Mouse (Mus musculus) lung, postnatal 14 days (tissue): ENCODE measurements at regions not wholly inside any gene's neighbourhood (a gene's known extent, or its start where the extent isn't known, plus 50 kb on each side); places are given as distances from the start of the nearest gene placed in this dataset.
A peak's percentile ranks its signal among the peaks of the same experiment; 100 is the strongest.

Experiments used
- DNase-seq: peaks from one replicate; pipeline ENCODE4 v3.0.0; 2021

DNA sequence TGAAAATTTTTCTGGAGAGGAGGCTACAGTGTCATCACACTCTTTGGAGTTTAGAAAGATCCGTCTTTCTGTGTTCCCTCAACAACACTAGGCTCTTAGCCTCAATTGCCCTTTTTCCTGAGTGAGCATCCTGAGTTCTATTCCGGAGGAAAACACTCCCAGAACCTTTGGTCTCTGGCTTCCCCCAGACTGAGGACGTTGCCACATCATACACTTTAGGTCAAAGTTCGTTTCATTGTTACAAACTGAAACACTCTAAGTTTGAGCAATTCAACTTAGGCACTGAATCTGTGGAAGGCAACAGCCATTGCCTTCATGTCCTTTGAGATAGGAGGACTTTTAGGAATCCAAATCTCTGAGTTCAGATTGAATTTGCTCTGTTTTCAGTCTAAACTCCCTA, 85.0 kb downstream of the Arl4a start:
- no peak for DNase-seq

DNA sequence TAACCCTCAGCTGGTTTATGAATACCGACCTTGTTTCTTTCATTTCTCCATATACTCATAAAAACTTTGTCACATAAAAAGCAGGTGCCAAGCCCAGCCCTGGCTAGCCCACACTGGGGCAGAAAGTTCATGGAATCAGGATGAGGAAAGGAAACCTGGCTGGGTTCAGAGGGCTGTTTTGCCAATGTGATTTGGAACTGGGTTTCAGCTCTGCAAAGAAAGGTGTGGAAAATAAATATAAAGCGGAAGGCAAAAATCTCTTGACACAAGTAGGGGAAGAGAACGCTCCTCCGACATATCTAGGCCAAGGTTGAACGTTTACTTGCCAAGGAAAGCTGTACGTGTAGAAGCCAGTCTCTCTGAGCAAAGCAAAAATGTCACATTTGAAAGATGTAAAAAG, 85.9 kb downstream of the Arl4a start:
- no peak for DNase-seq

DNA sequence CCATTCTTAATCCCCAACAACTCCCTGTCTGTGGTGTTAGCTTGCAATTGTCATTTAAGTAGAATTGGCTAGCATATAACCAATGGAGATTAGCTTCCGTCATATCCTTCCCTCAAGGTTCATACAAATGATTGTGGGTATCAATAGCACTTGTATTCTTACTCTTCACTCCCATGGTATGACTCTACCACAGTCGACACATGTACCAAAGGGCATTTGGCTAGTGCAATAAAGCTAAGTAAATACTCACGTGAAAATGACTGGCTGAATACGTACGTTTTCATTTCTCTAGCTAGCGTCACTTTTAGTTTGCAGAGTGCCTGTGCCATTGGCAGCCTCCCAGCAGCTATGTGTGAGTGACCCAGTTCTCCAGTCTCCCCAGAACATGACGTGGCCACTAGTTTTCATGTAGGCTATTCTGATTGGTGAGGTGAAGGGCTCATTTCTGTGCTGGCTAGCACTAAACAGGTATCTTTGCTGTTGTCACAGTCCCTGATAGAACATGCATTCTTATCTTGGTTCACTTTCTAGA, 87.5 kb downstream of the Arl4a start:
- DNase-seq = peak; percentile 7

DNA sequence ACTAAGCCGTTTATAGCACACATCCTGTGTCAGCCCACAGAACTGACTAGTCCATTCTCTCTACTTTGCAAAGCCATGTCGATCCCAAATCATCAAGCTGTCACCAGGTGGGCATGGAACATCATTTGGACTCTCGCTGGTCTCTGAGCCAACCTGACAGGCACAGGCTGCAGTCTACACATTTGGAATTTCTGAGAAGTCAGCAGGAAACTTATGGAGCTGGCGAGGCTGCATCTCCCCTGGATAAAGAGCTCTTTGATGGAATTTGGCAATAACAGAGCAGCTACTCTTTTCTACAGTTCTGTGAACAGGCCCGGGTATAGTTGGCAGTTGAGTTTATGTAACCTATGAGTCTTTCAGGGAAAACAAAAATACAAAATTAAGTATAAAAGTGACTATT, 94.9 kb downstream of the Arl4a start:
- DNase-seq = no peak

DNA sequence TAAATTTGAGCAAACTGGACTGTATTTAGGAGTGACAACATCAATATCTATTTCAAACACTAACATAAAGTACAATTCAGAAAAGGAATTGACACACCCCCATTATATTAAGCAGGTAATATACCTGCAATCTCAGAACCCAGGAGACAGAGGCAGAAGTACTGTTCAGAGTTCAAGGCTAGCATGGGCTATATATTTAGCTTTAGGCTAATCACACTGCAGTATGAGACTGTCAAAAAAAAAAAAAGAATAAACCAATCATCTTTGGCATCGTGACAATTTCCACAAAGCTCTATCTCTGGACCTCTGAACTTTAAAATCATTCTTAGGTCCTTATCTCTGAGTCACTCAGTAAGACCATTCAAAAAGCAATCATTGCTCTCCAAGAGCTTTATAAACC, 96.7 kb downstream of the Arl4a start:
- DNase-seq = no peak

DNA sequence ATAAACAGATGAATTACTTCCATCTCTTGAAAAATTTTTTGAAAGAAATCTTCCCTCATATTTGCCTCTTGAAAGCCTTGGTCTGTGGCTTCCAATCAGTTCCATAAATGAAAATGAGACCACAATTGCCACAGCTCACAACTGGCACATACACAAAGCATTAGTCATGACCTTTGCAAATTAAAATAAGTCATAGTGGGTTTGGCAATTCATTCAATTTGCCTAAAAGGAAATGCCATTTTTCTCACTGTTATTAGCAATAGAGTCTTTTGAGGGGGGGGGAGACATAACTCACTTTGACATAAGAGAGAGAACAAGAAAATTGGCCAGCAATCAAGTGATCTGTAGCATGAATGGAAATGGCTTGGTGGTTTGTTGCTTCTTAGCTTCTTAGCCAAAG, 98.8 kb downstream of the Arl4a start:
- DNase-seq = no peak

DNA sequence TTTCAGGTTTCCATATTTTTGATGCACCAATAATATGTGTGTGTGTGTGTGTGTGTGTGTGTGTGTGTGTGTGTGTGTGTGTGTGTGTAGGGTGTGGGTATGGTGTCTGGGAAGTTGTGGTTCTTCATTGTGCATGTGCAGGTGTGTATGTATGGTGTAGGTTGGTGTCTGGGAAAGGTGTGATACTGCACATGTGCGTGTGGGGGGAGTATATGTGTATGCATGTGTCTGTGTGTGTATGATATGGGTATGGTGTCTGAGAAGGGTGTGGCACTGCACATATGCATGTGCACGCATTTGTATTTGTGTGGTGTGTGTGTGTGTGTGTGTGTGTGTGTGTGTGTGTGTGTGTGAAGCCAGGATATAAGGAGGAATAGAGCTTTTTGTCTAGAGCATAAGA, 99.6 kb downstream of the Arl4a start:
- DNase-seq = no peak

DNA sequence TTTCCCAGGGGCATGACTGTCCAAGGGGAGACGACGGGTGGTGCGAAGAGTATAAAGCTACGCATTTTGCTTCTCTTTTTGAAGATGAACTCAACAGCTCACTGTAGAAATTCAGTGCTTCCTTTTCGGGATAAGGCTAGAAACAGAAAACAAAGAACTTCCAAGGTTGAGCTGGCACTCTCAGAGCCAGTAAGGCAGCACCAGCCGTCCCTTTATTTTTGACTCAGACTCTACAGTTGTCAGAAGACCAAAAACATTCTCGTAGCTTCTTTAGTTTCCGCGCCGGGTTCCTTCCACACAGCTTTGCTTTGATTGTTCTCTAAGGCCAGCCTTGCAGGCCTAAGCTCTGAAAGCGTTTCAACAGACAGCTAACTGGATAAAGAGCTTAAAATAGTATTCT, 101.5 kb downstream of the Arl4a start:
- no peak for DNase-seq

DNA sequence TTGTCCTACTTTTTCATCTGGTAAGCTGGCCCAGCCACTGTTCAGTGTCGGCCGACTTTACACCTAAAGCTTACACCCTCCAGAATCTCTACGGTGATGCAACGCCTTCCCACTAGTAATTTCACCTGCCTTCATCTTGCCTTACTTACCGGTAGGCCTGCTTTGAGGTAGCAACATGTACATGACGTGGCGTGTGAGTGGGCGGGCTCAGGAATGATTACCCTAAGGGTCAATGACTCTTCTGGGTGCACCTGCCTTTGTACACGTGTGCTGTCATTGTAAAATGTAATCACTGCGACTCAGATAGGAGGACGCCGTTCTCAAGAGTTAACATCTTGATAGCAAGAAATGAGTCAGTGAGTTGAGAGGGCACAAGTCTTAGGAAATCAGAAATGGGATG, 102.0 kb downstream of the Arl4a start:
- DNase-seq = no peak

DNA sequence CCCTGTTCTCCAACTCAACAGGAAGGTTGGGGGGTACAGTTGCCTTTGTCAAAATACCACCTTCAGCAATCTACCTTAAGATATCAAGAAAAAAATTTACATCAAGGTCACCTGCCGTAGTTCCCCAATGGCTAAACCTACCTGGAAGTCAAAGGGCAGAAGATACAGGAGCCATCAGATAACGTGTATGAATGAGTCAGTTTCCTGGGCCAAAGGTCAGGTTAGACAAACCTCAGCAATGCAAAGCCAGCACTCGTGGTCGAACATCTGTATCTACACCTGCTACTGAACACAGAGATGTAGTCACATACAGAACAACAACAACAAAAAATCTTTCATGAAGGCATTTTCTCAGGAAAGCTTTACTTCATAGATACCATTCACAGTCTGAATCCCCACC, 102.9 kb downstream of the Arl4a start:
- no peak for DNase-seq

DNA sequence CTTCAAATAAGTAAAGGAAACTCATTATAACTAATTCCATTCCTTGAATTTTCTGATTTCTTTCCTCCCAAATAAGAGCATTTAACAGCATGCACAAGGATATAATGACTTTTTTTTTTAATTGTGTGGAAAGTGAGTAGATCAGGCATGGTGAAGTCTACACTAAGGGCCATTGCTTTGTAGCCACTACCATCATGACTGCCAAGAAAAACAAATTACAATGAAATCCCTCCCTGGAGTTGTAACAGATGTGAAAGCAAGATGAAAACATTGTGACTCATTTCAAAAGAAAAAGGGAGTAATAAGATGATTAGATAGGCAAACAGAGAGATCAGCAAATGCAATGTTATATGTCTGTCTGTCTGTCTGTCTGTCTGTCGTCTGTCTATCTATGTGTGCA, 106.6 kb downstream of the Arl4a start:
- no peak for DNase-seq

DNA sequence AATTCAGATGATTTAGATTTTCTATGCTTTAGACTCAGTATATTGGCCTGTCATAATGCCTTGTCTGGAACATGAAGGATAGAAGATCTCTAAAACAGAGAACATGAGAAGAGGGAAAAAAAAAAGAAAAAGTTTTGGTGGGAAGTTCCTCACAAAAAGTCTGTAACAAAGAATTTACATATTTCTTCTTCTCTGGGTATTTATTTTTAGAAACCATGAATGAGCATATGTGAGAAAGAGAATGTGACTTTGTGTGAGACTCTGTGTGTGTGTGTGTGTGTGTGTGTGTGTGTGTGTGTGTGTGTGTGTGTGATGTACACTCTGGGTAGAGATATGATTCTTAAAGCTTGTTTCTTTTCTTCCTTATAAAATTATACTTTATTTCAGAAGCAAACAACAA, 109.9 kb downstream of the Arl4a start:
- no peak for DNase-seq

DNA sequence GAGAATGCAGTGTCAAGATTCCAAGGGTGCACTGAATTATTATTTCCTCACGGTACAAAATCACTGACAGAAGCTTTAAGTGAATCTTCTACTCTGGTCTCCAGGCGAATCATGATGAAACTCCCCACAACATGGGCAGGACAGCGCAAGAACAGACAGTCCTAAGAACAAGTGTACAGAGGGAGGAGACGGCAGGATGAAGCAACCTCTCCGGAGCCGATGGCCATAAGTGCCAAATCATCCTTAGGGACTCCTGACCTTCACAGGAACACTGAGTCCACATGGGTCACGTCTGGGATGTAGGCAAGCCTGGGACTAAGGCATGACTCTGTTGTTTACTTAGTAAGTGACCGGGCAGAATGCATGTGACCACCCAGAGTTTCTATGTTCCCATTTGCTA, 110.8 kb downstream of the Arl4a start:
- no peak for DNase-seq

DNA sequence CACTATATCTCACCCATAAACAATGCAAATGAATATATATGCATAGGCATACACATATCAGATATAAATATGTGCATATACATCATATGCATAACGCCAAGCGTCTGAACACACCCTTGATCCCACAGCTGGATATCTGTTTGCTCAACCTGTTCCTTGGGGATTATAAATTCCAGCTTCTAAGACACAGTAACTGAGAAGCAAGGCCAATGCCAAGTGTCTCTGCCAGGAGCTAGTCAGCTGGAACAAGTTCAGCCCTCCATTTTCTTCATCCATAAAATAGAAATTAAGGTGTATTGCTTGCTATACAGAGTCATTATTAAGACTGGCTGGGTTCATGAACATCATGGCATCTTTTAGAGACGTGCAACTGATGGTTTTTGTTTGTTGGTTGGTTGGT, 116.3 kb downstream of the Arl4a start:
- no peak for DNase-seq

DNA sequence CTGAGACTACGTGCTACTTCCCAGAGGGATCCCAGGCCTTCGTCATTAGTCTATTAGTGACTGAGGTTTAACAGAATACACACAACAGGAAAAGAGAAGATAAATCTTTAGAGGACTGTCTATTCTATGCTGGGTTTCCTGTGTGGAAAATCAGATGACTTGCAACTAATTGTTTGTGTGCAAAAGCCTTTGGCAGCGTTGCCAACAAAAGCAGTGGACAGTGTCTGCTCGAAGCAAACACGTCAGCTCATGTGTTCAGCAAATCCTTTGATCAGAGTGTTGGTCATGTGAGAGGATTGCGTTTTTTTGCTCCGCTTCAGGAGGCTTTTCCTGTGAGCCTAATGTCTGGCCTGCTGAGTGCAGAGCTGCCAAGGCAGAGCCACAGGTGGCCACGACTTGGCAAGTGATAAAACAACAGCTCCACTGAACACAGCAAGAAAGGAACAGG, 117.3 kb downstream of the Arl4a start:
- peak; percentile 32 for DNase-seq

DNA sequence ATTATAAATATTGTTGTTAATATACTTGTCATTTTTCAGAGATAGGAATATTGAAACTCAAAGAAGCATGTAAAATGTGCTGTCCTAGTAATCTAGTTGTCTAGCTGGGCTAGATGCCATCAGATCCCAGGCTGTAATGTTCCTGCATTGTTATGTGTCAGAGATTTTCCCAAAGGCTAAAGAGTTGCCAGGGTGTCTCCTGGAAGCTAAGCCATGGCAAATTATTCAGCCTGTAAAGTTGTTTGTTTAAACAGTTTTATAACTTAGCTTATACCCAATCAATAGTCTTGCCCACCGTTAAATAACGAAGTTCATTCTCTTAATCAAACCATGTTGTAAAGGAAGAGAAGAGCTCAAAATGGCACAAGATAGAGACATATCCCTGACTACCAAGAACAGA, 117.9 kb downstream of the Arl4a start:
- DNase-seq = no peak

DNA sequence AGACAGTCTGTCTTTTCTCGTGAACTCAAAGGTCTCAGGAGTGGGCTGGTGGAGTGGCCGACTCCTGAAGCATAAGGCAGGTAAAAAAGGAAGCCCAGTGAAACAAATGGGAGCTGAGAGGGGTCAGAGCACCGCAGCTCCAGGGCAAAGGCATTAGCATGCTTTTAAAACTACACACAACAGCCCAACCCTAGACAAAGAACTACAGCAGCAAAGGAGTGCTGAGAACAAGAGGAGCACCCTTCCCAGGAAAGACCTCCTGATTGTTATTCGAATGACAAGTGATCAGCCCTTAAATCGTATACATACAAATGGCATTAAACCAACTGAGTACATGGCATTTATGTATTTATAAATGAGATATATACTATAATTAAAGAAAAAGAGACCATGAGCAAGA, 149.3 kb downstream of the Arl4a start:
- no peak for DNase-seq

DNA sequence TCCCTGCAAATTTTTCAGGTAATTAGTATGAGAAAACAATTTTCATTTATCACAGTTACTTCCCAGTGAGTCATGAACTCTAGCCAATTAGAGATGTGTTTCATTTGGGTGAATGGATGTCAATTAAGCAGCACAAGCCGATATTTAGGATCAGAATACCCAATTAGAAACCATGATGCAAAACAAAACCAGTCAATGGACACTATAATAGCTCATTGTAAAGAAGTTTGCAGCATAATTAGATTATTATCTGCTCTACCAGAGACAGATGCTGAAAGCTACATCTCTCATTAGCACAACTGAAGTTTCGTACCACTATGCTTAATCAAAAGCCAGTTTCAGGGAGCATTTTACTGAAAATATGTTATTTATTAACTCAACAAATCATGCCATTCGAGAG, 152.5 kb downstream of the Arl4a start:
- DNase-seq = no peak

DNA sequence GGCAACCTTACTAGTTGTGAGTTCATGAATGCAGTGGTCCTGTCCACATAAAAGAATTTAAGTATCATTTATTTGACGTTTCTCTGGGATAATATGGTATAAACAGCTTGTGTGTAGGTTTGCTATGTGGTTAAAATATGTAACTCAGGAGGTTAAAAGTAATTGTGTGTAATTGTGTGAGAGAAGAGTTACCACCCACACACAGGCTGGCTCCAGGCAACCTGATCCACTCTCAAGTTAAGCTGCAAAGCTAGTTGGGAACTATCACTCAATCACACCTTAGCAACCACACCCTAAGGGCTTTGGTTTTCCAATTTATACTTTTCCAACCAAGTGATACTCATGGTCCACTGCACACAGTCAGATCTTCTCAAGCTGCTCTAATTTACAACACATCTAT, 157.5 kb downstream of the Arl4a start:
- no peak for DNase-seq

DNA sequence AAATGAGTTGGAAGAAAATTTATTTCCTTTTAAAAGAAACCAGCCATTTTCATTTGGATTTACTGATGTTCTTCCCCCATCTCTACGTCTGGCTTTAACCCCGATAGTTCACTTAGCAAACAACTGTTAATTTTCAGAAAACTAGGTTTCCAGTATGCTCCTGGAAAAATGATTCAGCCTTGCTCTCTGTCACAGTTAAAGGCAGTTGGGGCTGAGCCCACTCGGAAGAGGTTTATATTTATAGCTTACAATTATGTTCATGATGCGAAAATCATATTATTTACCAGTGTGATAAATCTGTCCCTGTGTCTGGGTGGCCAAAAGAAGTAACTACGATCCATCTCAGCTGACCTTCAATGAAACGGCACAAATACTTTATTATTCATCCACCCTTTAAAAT, 163.9 kb downstream of the Arl4a start:
- no peak for DNase-seq

DNA sequence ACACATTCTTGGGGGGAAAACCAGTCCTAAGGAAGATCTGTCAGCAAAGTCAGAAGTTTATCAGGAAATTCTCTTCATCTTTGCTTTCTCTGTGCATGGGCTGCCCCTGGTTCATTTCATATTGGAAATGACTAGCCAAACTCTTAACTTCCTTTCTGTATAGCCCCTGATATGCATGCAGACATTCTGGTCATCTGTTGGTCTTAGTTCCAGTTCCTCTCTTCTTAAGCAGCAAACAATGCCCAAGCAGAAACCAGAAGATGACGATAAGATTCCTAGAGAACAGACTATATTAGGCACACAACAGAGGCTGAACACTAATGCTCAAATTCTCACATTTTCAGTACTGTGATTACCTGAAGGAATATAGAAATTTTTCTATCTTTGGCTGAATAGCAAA, 176.0 kb downstream of the Arl4a start:
- no peak for DNase-seq

DNA sequence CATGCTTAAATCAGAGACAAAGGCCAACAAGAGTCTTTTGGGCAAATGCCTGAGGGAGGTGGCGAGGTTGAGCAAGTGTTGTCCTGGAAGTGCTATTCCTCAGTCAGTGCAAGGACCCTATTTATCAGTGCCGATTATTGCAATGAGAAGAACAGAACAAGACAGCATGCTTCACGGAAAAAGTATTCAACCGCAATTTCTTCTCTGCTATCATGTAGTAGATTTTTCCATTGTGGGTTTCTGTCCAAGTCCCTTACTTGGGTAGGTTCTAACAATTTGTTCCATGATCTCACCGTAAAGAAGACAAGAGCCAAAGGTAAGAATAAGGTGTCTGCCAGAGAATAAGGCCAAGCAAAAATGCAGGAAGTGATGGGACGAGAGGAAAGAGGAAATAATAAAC, 186.2 kb downstream of the Arl4a start:
- DNase-seq = no peak

DNA sequence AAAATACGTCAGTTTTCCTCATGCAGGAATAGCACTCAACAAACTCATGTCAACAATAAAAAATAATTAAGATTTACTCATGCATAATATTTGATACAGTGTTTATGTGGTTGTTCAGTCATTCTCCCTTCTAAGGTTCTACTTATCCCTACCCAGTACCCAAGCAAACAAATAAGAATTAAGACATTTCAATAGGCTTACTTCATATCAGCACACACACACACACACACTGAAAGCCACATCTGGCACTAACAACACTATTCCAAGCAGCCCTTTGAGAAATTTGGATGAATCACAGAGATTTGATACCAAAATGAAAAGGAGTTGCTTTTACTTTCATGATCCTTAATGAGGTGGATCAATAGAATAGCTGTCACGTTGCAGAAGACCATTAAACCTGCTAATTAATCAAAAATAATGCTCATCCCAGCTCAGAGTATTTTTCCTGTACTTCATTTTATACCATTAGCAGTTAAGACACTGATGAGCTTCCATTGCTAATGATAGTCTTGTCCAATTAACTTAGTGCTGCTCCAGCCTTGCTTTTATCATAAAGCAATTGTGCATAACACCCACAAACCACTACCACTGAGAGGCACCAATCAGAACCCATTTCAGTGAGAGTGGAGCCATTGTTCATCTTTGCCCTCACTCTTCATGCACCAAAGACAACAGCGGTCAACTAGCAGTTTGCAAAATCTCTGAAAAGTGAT, 188.3 kb downstream of the Arl4a start:
- no peak for DNase-seq

DNA sequence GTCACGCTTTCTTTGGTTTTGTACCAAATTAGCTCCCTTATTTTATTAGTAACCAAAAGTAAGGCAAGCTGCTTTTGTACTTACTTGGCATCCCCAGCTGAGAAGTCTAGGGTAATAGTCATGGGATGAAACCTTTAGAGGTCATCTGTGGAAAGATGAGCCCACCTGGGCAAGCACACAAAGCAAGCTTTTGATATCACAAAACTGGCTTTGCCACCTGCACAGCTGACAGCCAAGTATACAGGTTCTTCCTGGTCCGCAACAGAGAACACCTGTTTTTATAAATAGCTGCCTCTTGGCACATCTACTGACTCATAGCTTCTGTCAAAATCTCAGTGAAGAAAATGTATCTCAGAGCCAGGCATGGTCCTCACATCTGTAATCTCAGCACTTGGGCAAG, 197.2 kb downstream of the Arl4a start:
- no peak for DNase-seq

DNA sequence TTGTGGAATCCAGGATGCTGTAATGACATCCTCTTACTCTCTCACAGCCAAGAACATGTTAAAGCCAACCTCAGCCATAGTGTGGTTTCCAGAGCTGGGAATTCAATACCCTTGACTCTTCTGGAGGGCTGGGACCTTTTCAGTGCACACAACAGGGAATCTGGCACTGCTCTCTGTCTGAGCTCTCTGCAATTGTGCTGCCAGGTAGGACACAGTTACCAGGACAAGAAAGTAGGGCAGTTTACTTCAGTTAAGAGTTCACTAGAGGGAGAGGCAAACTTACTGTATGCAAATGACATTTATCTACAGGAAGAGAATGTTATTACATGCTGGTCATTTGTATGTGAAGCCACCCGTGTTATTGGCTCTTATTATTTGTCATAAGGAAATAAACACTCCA, 197.6 kb downstream of the Arl4a start:
- DNase-seq = no peak
